Mouse (Mus musculus) heart, embryonic 11.5 days (tissue): ENCODE results near the gene Nav2. TPM values are rescaled to one million over a fixed set of nuclear protein-coding genes. Genes with fewer than 3 reads are reported as not detected.
A peak's percentile ranks its signal among the peaks of the same experiment; 100 is the strongest.

ENCODE experiments used
- ATAC-seq: fragments of 200-750 bp; cut with Nextera tagmentation; replicated peaks from 2 replicates; pipeline ENCODE4 v1.8.0; 2017; ENCODE audit warnings: moderate library complexity; ENCODE audit not compliant: insufficient number of reproducible peaks, low FRiP score, low TSS enrichment
- H3K27ac ChIP-seq: fragments of 300-500 bp; sonication (generic); 2 replicates; pipeline ENCODE4 v1.5.1; 2014; ENCODE audit warnings: mild to moderate bottlenecking, low read depth, low read length
- H3K27me3 ChIP-seq: fragments of 300-500 bp; sonication (generic); 2 replicates; pipeline ENCODE4 v1.6.1; 2014; ENCODE audit warnings: mild to moderate bottlenecking, low read length, mixed read lengths; ENCODE audit not compliant: control insufficient read depth, insufficient read depth
- H3K36me3 ChIP-seq: fragments of 300-500 bp; sonication (generic); 2 replicates; pipeline ENCODE4 v1.6.1; 2014; ENCODE audit warnings: mild to moderate bottlenecking, low read length, moderate library complexity, mixed read lengths; ENCODE audit not compliant: control insufficient read depth, insufficient read depth
- H3K4me1 ChIP-seq: fragments of 300-500 bp; sonication (generic); 2 replicates; pipeline ENCODE4 v1.6.1; 2014; ENCODE audit warnings: low read length; ENCODE audit not compliant: control insufficient read depth, insufficient read depth
- H3K4me2 ChIP-seq: fragments of 300-500 bp; sonication (generic); 2 replicates; pipeline ENCODE4 v1.6.1; 2014; ENCODE audit warnings: mild to moderate bottlenecking, moderate library complexity
- H3K4me3 ChIP-seq: fragments of 300-500 bp; sonication (generic); 2 replicates; pipeline ENCODE4 v1.5.1; 2014; ENCODE audit warnings: low read depth, low read length
- H3K9ac ChIP-seq: fragments of 300-500 bp; sonication (generic); 2 replicates; pipeline ENCODE4 v1.6.1; 2014; ENCODE audit warnings: mild to moderate bottlenecking, low read depth, low read length, moderate library complexity
- H3K9me3 ChIP-seq: fragments of 300-500 bp; sonication (generic); replicated peaks from 2 replicates; pipeline ENCODE4 v1.6.1; 2016; ENCODE audit warnings: low read length; ENCODE audit not compliant: control insufficient read depth
- WGBS: fragments of 180-500 bp; shearing (Covaris S2); extraction: QIAGEN DNeasy Blood & Tissue Kit; methylation state at CpG from one replicate; pipeline ENCODE4 v1.1.7; 2014; ENCODE audit not compliant: insufficient replicate concordance; 5-methylcytosine and 5-hydroxymethylcytosine counted together
- polyA plus RNA-seq: library from polyadenylated mRNA; unstranded; fragments of >200 nt; fragmentation: Nextera tagmentation; extraction: Ambion mirVana; gene quantifications from 2 replicates; pipeline ENCODE4 v1.2.1, GENCODE M21; 2014

Gene Nav2
- polyA plus RNA-seq, 1 experiment from 2014 or later, result 32.2 TPM

DNA sequence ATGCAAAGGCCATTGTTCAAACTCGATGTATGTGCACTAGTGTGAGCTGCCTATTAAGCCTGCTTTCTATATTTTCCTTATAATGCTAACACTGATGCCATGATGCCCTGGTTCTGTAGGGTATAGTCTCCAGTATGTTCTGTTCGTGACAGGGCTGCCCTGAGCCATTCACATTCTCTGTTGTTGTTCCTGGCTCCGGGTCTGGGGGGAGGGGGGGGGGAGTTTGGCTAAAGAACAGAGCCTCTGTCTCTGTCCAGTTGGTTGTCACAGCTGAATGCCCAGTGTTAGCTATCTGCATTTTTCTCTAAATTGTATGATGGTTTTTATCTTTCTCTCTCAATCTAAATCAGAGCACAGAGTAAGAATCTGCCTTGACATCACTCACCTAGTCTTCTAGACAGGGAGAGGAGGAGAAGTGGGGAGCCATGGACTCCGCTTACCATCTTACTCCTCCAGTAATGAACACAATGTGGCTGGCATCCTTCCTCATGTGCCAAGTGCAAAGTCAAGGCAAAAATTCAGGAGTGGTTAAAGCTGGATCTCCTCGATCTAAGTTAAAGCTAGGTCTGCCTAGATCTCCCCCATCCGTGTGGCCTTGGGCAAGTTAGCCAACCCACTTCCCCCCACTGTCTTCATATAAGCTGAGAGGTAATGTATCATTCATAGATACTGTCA lies 605.4 kb downstream of the Nav2 start:
- ATAC-seq, result no peak
- H3K9ac ChIP-seq, result no peak overlapping the region
- no peaks in the 10 kb centered on the region for H3K36me3 ChIP-seq
- H3K4me3 ChIP-seq, result no peak overlapping the region
- H3K27ac ChIP-seq, result no peak overlapping the region
- H3K27me3 ChIP-seq, result no peaks in the 10 kb centered on the region
- peaks cover under 1% of the 10 kb centered on the region; the same call in 1 of the 2 replicates for H3K4me1 ChIP-seq
- 71% methylated on average over 6 of the region's 6 CpGs for WGBS
- H3K4me2 ChIP-seq, result no peak overlapping the region
- 0 out of 2 replicates have a peak, but pooled peaks cover 2% of the 10 kb centered on the region for H3K9me3 ChIP-seq

DNA sequence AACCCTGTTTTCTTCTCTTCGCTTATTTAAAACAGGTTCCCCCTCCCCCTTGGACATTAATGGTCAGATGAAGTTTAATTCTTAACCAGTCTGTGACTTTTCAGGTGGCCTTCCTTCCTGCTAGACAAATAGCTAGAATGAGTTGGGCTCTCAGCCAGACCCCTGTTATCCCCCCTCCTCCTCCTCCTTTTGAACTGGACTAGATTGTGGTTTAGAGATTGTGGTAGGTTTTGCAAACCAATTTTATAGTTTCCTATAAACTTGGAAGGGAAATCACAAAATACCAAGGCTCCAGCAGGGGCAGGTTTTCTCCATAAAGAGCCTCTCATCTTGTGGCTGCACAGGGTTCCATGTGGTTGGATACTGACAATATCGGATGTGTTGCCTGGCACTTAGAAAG lies 606.5 kb downstream of the Nav2 start:
- Histone ChIP-seq H3K4me1 (no peaks in the 10 kb centered on the region), H3K4me3 (no peak overlapping the region), H3K27me3 (no peaks in the 10 kb centered on the region), H3K27ac (no peak overlapping the region), H3K9me3 (0 out of 2 replicates have a peak, but pooled peaks cover 2% of the 10 kb centered on the region), H3K4me2 (no peak overlapping the region), H3K36me3 (no peaks in the 10 kb centered on the region), H3K9ac (no peak overlapping the region)
- no peak for ATAC-seq
- WGBS, result 79% methylated on average over 2 of the region's 2 CpGs

DNA sequence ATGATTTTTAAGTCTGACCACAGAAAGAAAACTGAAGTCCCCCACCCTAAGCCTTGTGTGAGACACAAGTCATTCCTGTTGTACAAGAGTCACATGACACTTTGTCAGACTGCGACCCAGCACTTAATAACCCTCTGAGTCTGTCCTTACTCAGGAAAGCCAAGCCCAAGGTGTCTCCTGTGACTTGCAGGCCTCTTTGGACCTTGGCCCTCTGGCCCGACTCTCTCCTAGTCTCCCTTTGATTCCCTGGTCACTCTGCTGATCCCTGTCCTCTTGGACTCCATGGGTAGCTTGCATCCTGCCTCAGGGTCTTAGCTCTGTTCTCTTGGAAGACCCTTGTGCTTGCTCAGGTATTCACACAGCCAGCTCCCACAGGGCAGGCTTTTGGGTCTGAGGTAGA lies 612.0 kb downstream of the Nav2 start:
- WGBS, result 49% methylated on average over 2 of the region's 2 CpGs
- no peaks in the 10 kb centered on the region for H3K27me3 ChIP-seq
- H3K9ac ChIP-seq, result 0 out of 2 replicates have a peak overlapping the region, but pooled peaks have one; percentile 43
- H3K4me2 ChIP-seq, result no peak overlapping the region; the same call in 1 of the 2 replicates
- no peak for ATAC-seq
- no peaks in the 10 kb centered on the region for H3K9me3 ChIP-seq
- no peak overlapping the region for H3K4me3 ChIP-seq
- peaks cover 26% of the 10 kb centered on the region for H3K4me1 ChIP-seq
- no peaks in the 10 kb centered on the region for H3K36me3 ChIP-seq
- no peak overlapping the region for H3K27ac ChIP-seq

DNA sequence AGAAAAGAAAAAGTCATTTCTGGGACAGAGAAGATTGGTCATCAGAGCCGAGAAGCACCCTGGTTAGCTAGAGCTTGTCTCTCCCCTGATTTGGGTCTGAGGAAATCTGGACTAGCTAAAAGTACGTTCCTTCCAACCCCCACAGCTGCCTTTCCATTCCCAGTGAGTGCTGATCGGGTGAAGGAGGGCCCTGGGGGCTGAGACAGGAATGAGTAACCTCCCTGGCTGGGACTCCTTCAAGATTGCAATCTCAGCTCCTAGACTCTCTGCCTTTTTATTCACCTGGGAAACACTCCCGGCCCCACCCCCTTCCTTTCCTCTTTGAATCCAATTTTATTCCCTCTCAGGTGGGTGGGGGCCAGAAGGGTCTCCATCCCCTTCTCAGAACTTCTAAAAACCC lies 612.8 kb downstream of the Nav2 start:
- Histone ChIP-seq H3K4me3 (0 out of 2 replicates have a peak overlapping the region, but pooled peaks have one; percentile 57), H3K9ac (0 out of 2 replicates have a peak overlapping the region, but pooled peaks have one; percentile 2), H3K9me3 (no peaks in the 10 kb centered on the region), H3K27me3 (no peaks in the 10 kb centered on the region), H3K36me3 (no peaks in the 10 kb centered on the region), H3K27ac (0 out of 2 replicates have a peak overlapping the region, but pooled peaks have one; percentile 7), H3K4me1 (peaks cover 34% of the 10 kb centered on the region), H3K4me2 (peak overlapping the region; percentile 63)
- 17% methylated on average over 4 of the region's 4 CpGs for WGBS
- no peak for ATAC-seq

DNA sequence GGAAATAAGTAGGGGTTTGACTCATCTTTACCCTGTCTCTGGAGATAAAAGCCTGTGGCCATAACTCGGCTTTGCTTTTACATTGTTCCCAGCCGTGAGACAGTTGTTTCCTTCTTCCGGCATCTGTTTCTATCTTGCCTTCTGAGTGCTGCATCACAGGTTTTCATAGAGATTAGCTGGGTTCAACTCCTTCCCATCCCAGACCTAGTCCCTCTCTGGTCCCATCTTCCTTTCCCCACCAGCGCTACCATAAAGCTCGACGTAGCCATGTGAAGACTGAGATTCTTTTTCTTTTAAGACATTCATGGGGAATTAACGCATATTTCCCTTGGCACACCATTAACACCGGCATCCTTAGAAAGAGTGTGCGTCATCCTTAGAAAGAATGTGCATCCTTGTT lies 613.5 kb downstream of the Nav2 start:
- Histone ChIP-seq H3K27ac (0 out of 2 replicates have a peak overlapping the region, but pooled peaks have one; percentile 7), H3K4me2 (peak overlapping the region; percentile 63), H3K36me3 (no peaks in the 10 kb centered on the region), H3K9ac (0 out of 2 replicates have a peak overlapping the region, but pooled peaks have one; percentile 2), H3K27me3 (no peaks in the 10 kb centered on the region), H3K4me3 (peak overlapping the region; percentile 57), H3K4me1 (peaks cover 36% of the 10 kb centered on the region), H3K9me3 (no peaks in the 10 kb centered on the region)
- ATAC-seq, result no peak
- 2% methylated on average over 9 of the region's 9 CpGs for WGBS

DNA sequence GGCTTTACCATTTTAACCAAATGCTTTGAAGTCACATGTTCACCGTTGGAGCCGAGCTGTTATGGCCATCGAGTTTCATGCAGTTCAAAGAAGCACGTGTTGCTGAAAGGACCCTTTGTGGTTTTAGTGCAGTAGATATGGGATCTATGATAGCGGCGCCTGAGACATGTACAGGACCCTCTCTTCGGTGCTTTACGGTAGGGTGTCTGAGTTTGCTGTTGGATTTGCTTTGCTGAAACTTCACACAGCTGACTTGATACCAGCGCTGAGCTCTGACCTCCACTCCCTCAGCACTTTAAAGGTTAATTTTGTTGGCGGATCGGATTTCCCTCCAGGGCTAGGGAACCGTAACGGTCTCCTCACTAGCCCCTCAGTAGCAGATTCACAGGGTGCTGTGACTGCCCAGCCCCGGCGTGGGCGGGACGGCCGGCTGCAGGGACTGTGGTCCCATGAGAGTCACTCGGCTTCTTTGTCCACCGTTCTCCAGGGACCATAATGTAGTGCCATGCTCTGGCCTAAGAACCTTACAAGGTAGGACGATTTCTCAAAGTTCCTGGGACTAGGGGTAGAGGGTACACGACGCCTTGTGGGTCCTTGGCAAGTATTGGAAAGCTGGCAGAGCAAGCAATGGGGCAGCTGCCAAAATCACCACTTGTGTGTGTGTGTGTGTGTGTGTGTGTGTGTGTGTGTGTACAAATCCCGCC lies 614.0 kb downstream of the Nav2 start:
- no peaks in the 10 kb centered on the region for H3K36me3 ChIP-seq
- peak; percentile 73 for ATAC-seq
- H3K4me1 ChIP-seq, result peaks cover 41% of the 10 kb centered on the region
- H3K4me2 ChIP-seq, result peak overlapping the region; percentile 63
- H3K4me3 ChIP-seq, result peak overlapping the region; percentile 57
- under 1% methylated on average over 24 of the region's 24 CpGs for WGBS
- H3K27ac ChIP-seq, result peak overlapping the region; percentile 95
- H3K27me3 ChIP-seq, result no peaks in the 10 kb centered on the region
- no peaks in the 10 kb centered on the region for H3K9me3 ChIP-seq
- H3K9ac ChIP-seq, result peak overlapping the region; percentile 79

DNA sequence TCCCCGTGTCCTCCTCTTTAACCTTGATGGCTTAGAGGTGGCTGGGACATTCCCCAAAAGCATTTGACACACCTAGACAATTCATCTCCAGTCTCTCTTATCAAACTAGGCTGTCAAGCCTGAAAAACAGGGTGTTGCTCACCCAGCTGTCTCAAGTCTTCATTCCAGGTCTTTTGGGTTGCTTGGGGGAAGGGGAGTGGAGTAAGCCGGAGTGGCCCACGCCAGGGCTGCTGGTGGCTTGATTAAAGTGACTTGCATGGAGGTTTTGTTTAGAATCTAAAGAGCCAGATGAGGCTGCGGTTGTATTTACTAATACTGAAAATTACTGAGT lies 614.6 kb downstream of the Nav2 start:
- Histone ChIP-seq H3K4me2 (peak overlapping the region; percentile 63), H3K36me3 (no peaks in the 10 kb centered on the region), H3K4me3 (peak overlapping the region; percentile 57), H3K9me3 (no peaks in the 10 kb centered on the region), H3K27me3 (no peaks in the 10 kb centered on the region), H3K27ac (peak overlapping the region; percentile 95), H3K9ac (peak overlapping the region; percentile 79), H3K4me1 (peaks cover 44% of the 10 kb centered on the region)
- peak; percentile 7; the same call in 1 of the 2 replicates for ATAC-seq
- WGBS, result 10% methylated on average over 4 of the region's 4 CpGs

DNA sequence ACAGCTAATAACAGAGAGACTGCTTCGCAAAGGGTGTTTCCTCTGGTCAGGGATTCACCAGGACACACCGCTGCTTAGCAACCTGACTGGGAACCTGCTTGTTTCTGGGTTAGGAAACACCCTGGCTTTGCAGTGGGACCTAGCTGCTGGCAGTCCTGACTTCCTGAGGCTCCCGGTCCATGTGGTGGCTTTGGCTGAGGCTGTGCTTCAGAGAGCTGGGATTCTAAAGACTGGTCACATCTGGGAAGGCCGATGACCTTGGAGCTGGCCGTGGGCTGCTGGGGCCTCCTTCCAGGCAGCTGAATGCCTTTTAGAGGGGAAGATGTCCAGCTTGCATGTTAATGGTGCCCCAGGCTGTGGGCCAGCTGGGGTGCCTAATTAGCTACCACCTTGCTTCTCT lies 615.2 kb downstream of the Nav2 start:
- Histone ChIP-seq H3K27ac (peak overlapping the region; percentile 95), H3K4me3 (peak overlapping the region; percentile 57), H3K27me3 (no peaks in the 10 kb centered on the region), H3K4me2 (peak overlapping the region; percentile 63), H3K4me1 (peaks cover 50% of the 10 kb centered on the region), H3K9me3 (no peaks in the 10 kb centered on the region), H3K9ac (peak overlapping the region; percentile 79), H3K36me3 (no peaks in the 10 kb centered on the region)
- ATAC-seq, result no peak
- WGBS, result 18% methylated on average over 5 of the region's 5 CpGs
